ENCODE assay signal across 10 mouse cellular contexts in genomic region chr16:30873493-30874211, GRCm38 (mm10).
A peak's percentile ranks its signal among the peaks of the same experiment; 100 is the strongest.
DNase-seq lines count a peak whose midpoint lies in the region; ATAC-seq and TF ChIP-seq lines count a peak whose summit lies in the region.
"Had no signal": no experiment of that assay in that cellular context is flagged by ENCODE, and none has a peak within 500 bp of the region (broad histone marks: within the 10 kb centered on the region; RNA-seq: fewer than 3 reads in every experiment).

No protein-coding gene starts in this region.

- 36% methylated on average over 26 of the region's 26 CpGs for WGBS in hindbrain, embryonic 11.5 days
- WGBS in liver, adult 2 months, result 65% methylated on average over 26 of the region's 26 CpGs
- WGBS in neural tube, embryonic 13.5 days, result 22% methylated on average over 26 of the region's 26 CpGs

- no peaks in the 10 kb centered on the region for H3K27me3 ChIP-seq in hindbrain, embryonic 11.5 days (ENCODE audit: control insufficient read depth, insufficient read depth, low read length)
- no peaks in the 10 kb centered on the region for H3K27me3 ChIP-seq in liver, adult 2 months (ENCODE audit: control insufficient read depth, insufficient read depth, low read length)
- no peaks in the 10 kb centered on the region for H3K27me3 ChIP-seq in neural tube, embryonic 13.5 days
- H3K27me3 ChIP-seq: Patski; stomach, embryonic 15.5 days had no signal

- no peaks in the 10 kb centered on the region for H3K79me2 ChIP-seq in liver, adult 2 months (ENCODE audit: control insufficient read depth, insufficient read depth, low read length)

- no peaks in the 10 kb centered on the region; the same call in 1 of the 2 replicates for H3K4me1 ChIP-seq in hindbrain, embryonic 11.5 days (replicated peaks; ENCODE audit: control insufficient read depth, insufficient read depth, low read length)
- no peaks in the 10 kb centered on the region for H3K4me1 ChIP-seq in liver, adult 2 months (ENCODE audit: control insufficient read depth, insufficient read depth, low read length)
- H3K4me1 ChIP-seq in neural tube, embryonic 13.5 days (replicated peaks), result peaks cover 44% of the 10 kb centered on the region
- H3K4me1 ChIP-seq: stomach, embryonic 15.5 days had no signal

- peak; percentile 19 to 33 for DNase-seq in spleen, postnatal 36 days (ENCODE audit: low spot score in 2 of 2)
- no peak for DNase-seq in spleen, adult 12 weeks (ENCODE audit: low spot score)
- peak; percentile 79 for DNase-seq in gastrocnemius, adult 2 months
- DNase-seq in hindbrain, embryonic 11.5 days (ENCODE audit: low spot score), result peak; percentile 65
- DNase-seq in liver, adult 2 months (ENCODE audit: extremely low read depth, low read depth, low spot score), result peak; percentile 13
- no peak for DNase-seq in frontal cortex, postnatal 14 days (ENCODE audit: low spot score in 2 of 2)
- no peak for DNase-seq in thymus, postnatal 36 days

- H3K4me3 ChIP-seq in gastrocnemius, adult 2 months, result peak overlapping the region; percentile 3
- no peak overlapping the region for H3K4me3 ChIP-seq in hindbrain, embryonic 11.5 days (ENCODE audit: low read depth, low read length)
- H3K4me3 ChIP-seq in liver, adult 2 months (ENCODE audit: insufficient read depth, low read depth, low read length), result no peak overlapping the region
- no peak overlapping the region for H3K4me3 ChIP-seq in neural tube, embryonic 13.5 days
- H3K4me3 ChIP-seq: stomach, embryonic 15.5 days had no signal

- TF ChIP-seq POLR2A in liver, adult 2 months (IDR thresholded peaks at IDR 0.05; ENCODE audit: extremely low read depth, insufficient read depth, low read length), result no peak

- intact Hi-C loops in gastrocnemius, adult 2 months (cut with DNase I), result loop anchor here (2.0 to 5.0 kb wide), 2 partner anchors 199 to 277 kb away; no protein-coding TSS in a partner anchor

- H3K9me3 ChIP-seq in hindbrain, embryonic 11.5 days (ENCODE audit: control insufficient read depth, low read length), result no peaks in the 10 kb centered on the region
- H3K9me3 ChIP-seq in neural tube, embryonic 13.5 days, result no peaks in the 10 kb centered on the region
- H3K9me3 ChIP-seq: stomach, embryonic 15.5 days had no signal

- peak; percentile 91 for ATAC-seq in hindbrain, embryonic 11.5 days (ENCODE audit: low FRiP score)
- peak; percentile 86 for ATAC-seq in neural tube, embryonic 13.5 days (ENCODE audit: low read depth)
- ATAC-seq: Patski had no signal

- H3K4me2 ChIP-seq in hindbrain, embryonic 11.5 days (replicated peaks; ENCODE audit: low read depth, low read length), result no peak overlapping the region
- H3K4me2 ChIP-seq in neural tube, embryonic 13.5 days, result peak overlapping the region; percentile 41
- H3K4me2 ChIP-seq: stomach, embryonic 15.5 days had no signal

- no peak overlapping the region for H3K9ac ChIP-seq in hindbrain, embryonic 11.5 days (ENCODE audit: low read depth, low read length)
- H3K9ac ChIP-seq in liver, adult 2 months (ENCODE audit: low read depth, low read length), result no peak overlapping the region
- H3K9ac ChIP-seq in neural tube, embryonic 13.5 days, result peak overlapping the region; percentile 38; the same call in 1 of the 2 replicates
- H3K9ac ChIP-seq: stomach, embryonic 15.5 days had no signal

- H3K27ac ChIP-seq in gastrocnemius, adult 2 months, result peak overlapping the region; percentile 55
- H3K27ac ChIP-seq in hindbrain, embryonic 11.5 days (ENCODE audit: low read depth, low read length), result peak overlapping the region; percentile 62
- no peak overlapping the region for H3K27ac ChIP-seq in liver, adult 2 months (replicated peaks; ENCODE audit: insufficient read depth, low read depth, low read length)
- H3K27ac ChIP-seq in neural tube, embryonic 13.5 days (replicated peaks), result peak overlapping the region; percentile 79
- H3K27ac ChIP-seq: stomach, embryonic 15.5 days had no signal

- TF ChIP-seq CTCF in gastrocnemius, adult 2 months (IDR thresholded peaks at IDR 0.05), result no peak
- no peak for TF ChIP-seq CTCF in liver, adult 2 months (IDR thresholded peaks at IDR 0.05; ENCODE audit: low read depth, low read length)

- no peaks in the 10 kb centered on the region for H3K36me3 ChIP-seq in hindbrain, embryonic 11.5 days (ENCODE audit: control insufficient read depth, insufficient read depth, low read length)
- no peaks in the 10 kb centered on the region for H3K36me3 ChIP-seq in liver, adult 2 months (ENCODE audit: control insufficient read depth, insufficient read depth, low read length)
- no peaks in the 10 kb centered on the region for H3K36me3 ChIP-seq in neural tube, embryonic 13.5 days
- H3K36me3 ChIP-seq: stomach, embryonic 15.5 days had no signal

Comparison
In these comparisons a context has a peak if more than half of its experiments do, and no peak if none do; other contexts are left out.
1. DNase-seq: peak in spleen, postnatal 36 days (2 of 2), gastrocnemius, adult 2 months (single experiment), hindbrain, embryonic 11.5 days (single experiment) and liver, adult 2 months (single experiment); none in spleen, adult 12 weeks (single experiment), frontal cortex, postnatal 14 days (0 of 2) and thymus, postnatal 36 days (0 of 2).